Mouse (Mus musculus) limb, embryonic 14.5 days (tissue): Measurements from ENCODE around the gene Gas2. TPM values are rescaled to one million over a fixed set of nuclear protein-coding genes. Genes with fewer than 3 reads are reported as not detected.

Experiments
- ATAC-seq: fragments of 200-750 bp; cut with Nextera tagmentation; 2 replicates; pipeline ENCODE4 v1.8.0; 2017; ENCODE audit warnings: low read depth, moderate number of reproducible peaks, moderate TSS enrichment; ENCODE audit not compliant: low FRiP score
- DNase-seq: peaks from one replicate; pipeline ENCODE4 v3.0.0-alpha.2; 2015; ENCODE audit warnings: low spot score
- H3K27ac ChIP-seq: fragments of 300-500 bp; sonication (generic); replicated peaks from 2 replicates; pipeline ENCODE4 v1.5.1; 2014; ENCODE audit warnings: low read depth, mild to moderate bottlenecking, low read length, moderate library complexity, mixed read lengths
- H3K27me3 ChIP-seq: fragments of 300-500 bp; sonication (generic); 2 replicates; pipeline ENCODE4 v1.6.1; 2014; ENCODE audit warnings: low read length, mixed read lengths; ENCODE audit not compliant: control insufficient read depth, insufficient read depth
- H3K36me3 ChIP-seq: fragments of 300-500 bp; sonication (generic); 2 replicates; pipeline ENCODE4 v1.6.1; 2014; ENCODE audit warnings: mild to moderate bottlenecking, low read length, moderate library complexity, mixed read lengths; ENCODE audit not compliant: control insufficient read depth, insufficient read depth
- H3K4me1 ChIP-seq: fragments of 300-500 bp; sonication (generic); 2 replicates; pipeline ENCODE4 v1.6.1; 2014; ENCODE audit warnings: antibody characterized with exemption, low read length, mixed read lengths; ENCODE audit not compliant: control insufficient read depth, insufficient read depth
- H3K4me2 ChIP-seq: fragments of 300-500 bp; sonication (generic); replicated peaks from 2 replicates; pipeline ENCODE4 v1.6.1; 2014; ENCODE audit warnings: low read depth, mild to moderate bottlenecking, low read length, moderate library complexity; ENCODE audit not compliant: severe bottlenecking
- H3K4me3 ChIP-seq: fragments of 300-500 bp; sonication (generic); replicated peaks from 2 replicates; pipeline ENCODE4 v1.5.1; 2014; ENCODE audit warnings: low read length
- H3K9ac ChIP-seq: fragments of 300-500 bp; sonication (generic); 2 replicates; pipeline ENCODE4 v1.6.1; 2014; ENCODE audit warnings: mild to moderate bottlenecking, low read depth, low read length, moderate library complexity; ENCODE audit not compliant: severe bottlenecking
- H3K9me3 ChIP-seq: fragments of 300-500 bp; sonication (generic); 2 replicates; pipeline ENCODE4 v1.6.1; 2016; ENCODE audit warnings: low read length; ENCODE audit not compliant: control insufficient read depth
- POLR2A ChIP-seq: fragments of 200-500 bp; IDR thresholded peaks from 2 replicates; pipeline ENCODE4 v1.8.0; 2012; ENCODE audit warnings: inconsistent platforms, mild to moderate bottlenecking, moderate library complexity, borderline replicate concordance; ENCODE audit not compliant: insufficient read depth, insufficient read length; ENCODE audit errors: extremely low read depth
- WGBS: fragments of 180-500 bp; shearing (Covaris S2); extraction: QIAGEN DNeasy Blood & Tissue Kit; methylation state at CpG from one replicate; pipeline ENCODE4 v1.1.7; 2014; 5-methylcytosine and 5-hydroxymethylcytosine counted together
- polyA plus RNA-seq, 2 experiments: library from polyadenylated mRNA; depleted of rRNA in 1 of 2; stranded (reverse) in 1 of 2; unstranded in 1 of 2; fragments of >200 nt; fragmentation: Nextera tagmentation in 1 of 2; extraction: Ambion mirVana in 1 of 2; gene quantifications; 2 replicates each; pipeline versions ENCODE4 v1.2.1 to v1.2.3; 2012 to 2014

The Gas2 gene
- polyA plus RNA-seq, 2 experiments = 178 to 211 TPM

- no peak overlapping the region for H3K4me2 ChIP-seq
- WGBS = 90% methylated on average over 7 of the region's 7 CpGs
- H3K27ac ChIP-seq = no peak overlapping the region
- no peak for TF ChIP-seq POLR2A
- H3K4me1 ChIP-seq = peaks cover 19% of the 10 kb centered on the region
- peaks cover 31% of the 10 kb centered on the region for H3K36me3 ChIP-seq
- H3K4me3 ChIP-seq = no peak overlapping the region
- H3K9me3 ChIP-seq = no peaks in the 10 kb centered on the region
- ATAC-seq = no peak
- no peak overlapping the region for H3K9ac ChIP-seq
- H3K27me3 ChIP-seq = no peaks in the 10 kb centered on the region
- no peak for DNase-seq
Observed at GRCm38 (mm10) chr7:51964681-51965080, 102.9 kb downstream of the Gas2 start.

- ATAC-seq = no peak
- no peak overlapping the region for H3K27ac ChIP-seq
Observed at GRCm38 (mm10) chr7:51967581-51967980, 105.8 kb downstream of the Gas2 start.

GRCm38 (mm10) chr7:51969379-51969778 lies 107.6 kb downstream of the Gas2 start:
- peaks cover 19% of the 10 kb centered on the region for H3K4me1 ChIP-seq
- H3K27me3 ChIP-seq = no peaks in the 10 kb centered on the region
- no peak overlapping the region for H3K4me3 ChIP-seq
- no peak for TF ChIP-seq POLR2A
- H3K9me3 ChIP-seq = no peaks in the 10 kb centered on the region
- no peak overlapping the region for H3K27ac ChIP-seq
- peaks cover 15% of the 10 kb centered on the region for H3K36me3 ChIP-seq
- peak; percentile 92 for DNase-seq
- ATAC-seq = peak; percentile 77
- no peak overlapping the region for H3K9ac ChIP-seq
- no peak overlapping the region for H3K4me2 ChIP-seq

More at GRCm38 (mm10) chr7:51967581-51967980, 105.8 kb downstream of the Gas2 start:
- WGBS = 77% methylated on average over 4 of the region's 4 CpGs
- no peak for DNase-seq
- peaks cover 25% of the 10 kb centered on the region for H3K36me3 ChIP-seq
- H3K9me3 ChIP-seq = no peaks in the 10 kb centered on the region
- H3K9ac ChIP-seq = no peak overlapping the region
- no peak overlapping the region for H3K4me2 ChIP-seq
- no peak overlapping the region for H3K4me3 ChIP-seq
- no peak for TF ChIP-seq POLR2A
- H3K4me1 ChIP-seq = peaks cover 19% of the 10 kb centered on the region
- no peaks in the 10 kb centered on the region for H3K27me3 ChIP-seq

- no peak overlapping the region for H3K27ac ChIP-seq
- H3K4me1 ChIP-seq = peaks cover 19% of the 10 kb centered on the region
- ATAC-seq = 0 out of 2 replicates have a peak, but pooled peaks have one; percentile 29
Observed at GRCm38 (mm10) chr7:51972252-51972855, 110.5 kb downstream of the Gas2 start.

DNA sequence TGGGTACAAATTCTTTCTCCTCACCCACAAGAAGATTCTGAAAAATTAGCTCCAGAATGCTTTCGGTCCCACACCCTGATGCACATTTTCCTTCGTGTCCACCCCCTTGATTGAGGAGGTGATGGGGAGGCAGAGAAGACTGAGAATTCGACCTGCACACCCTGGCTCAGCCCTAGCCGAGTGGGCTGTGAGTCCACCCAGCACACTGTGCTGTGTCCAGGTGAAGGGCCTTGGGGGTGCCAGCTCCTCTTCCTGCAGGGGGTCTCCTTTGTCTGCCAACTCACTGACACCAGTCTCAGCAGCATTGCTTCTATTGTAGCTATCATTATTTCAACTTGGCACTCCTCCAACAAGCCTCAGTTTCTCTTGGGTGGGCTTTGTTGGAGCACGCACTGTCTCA lies 111.3 kb downstream of the Gas2 start:
- ATAC-seq (no peak), DNase-seq (no peak)
- Histone ChIP-seq H3K4me2 (no peak overlapping the region), H3K4me1 (peaks cover 19% of the 10 kb centered on the region), H3K27me3 (no peaks in the 10 kb centered on the region), H3K9me3 (no peaks in the 10 kb centered on the region), H3K27ac (no peak overlapping the region), H3K36me3 (no peaks in the 10 kb centered on the region), H3K9ac (no peak overlapping the region), H3K4me3 (no peak overlapping the region)
- no peak for TF ChIP-seq POLR2A
- WGBS = 76% methylated on average over 5 of the region's 5 CpGs

More at GRCm38 (mm10) chr7:51972252-51972855, 110.5 kb downstream of the Gas2 start:
- Histone ChIP-seq H3K9me3 (no peaks in the 10 kb centered on the region), H3K4me3 (no peak overlapping the region), H3K4me2 (no peak overlapping the region), H3K9ac (no peak overlapping the region), H3K27me3 (no peaks in the 10 kb centered on the region), H3K36me3 (no peaks in the 10 kb centered on the region)
- DNase-seq = peak; percentile 82
- 32% methylated on average over 6 of the region's 6 CpGs for WGBS
- TF ChIP-seq POLR2A = no peak

DNA sequence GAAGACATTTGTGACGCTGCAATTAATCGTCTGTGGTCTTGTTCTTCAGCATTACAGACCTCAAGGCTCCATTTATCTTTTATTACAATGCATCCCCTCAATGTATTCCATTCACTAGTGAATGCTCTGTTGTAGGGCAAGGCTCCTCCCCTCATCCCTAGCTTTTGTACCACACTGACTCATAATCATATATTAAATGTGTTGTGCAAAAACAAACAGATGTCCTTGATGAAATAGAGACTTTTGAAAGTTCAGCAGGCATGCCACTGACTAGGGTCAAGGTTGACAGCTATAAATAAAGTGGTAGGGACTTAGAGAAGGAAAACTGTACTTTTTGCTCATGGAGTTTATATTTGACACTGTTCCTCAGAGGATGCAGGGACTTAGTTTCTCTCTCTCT lies 111.7 kb downstream of the Gas2 start:
- WGBS = 77% methylated on average over 2 of the region's 2 CpGs
- ATAC-seq = no peak

More for the DNA sequence above, 111.7 kb downstream of the Gas2 start:
- no peaks in the 10 kb centered on the region for H3K9me3 ChIP-seq
- H3K27ac ChIP-seq = no peak overlapping the region
- H3K27me3 ChIP-seq = no peaks in the 10 kb centered on the region
- no peaks in the 10 kb centered on the region for H3K36me3 ChIP-seq
- no peak overlapping the region for H3K4me3 ChIP-seq
- no peak for DNase-seq
- no peak overlapping the region for H3K4me2 ChIP-seq
- TF ChIP-seq POLR2A = no peak
- no peak overlapping the region for H3K9ac ChIP-seq
- H3K4me1 ChIP-seq = peaks cover 15% of the 10 kb centered on the region
